Mouse (Mus musculus) cortical plate, adult 2 months (tissue): Measurements from ENCODE around the gene Sik2.

Experiments used
- CTCF ChIP-seq: fragments of 200-500 bp; IDR thresholded peaks from 2 replicates; pipeline ENCODE4 v1.5.1; 2011; ENCODE audit warnings: mild to moderate bottlenecking, control low read depth, low read length; ENCODE audit not compliant: insufficient read depth; ENCODE audit errors: extremely low read depth
- POLR2A ChIP-seq: fragments of 200-500 bp; IDR thresholded peaks from 2 replicates; pipeline ENCODE4 v1.6.1; 2011; ENCODE audit warnings: mild to moderate bottlenecking, low read length, control low read depth; ENCODE audit not compliant: insufficient read depth; ENCODE audit errors: extremely low read depth

GRCm38 (mm10) chr9:50965392-50965791 is 43.5 kb downstream of the Sik2 start:
- TF ChIP-seq POLR2A (no peak), CTCF (no peak)
